Mouse (Mus musculus) MEL (cell line): ENCODE results near the gene Wnt10a.

ENCODE experiments used
- CTCF ChIP-seq, 3 experiments: IDR thresholded peaks in 2 of 3; conservative IDR thresholded peaks in 1 of 3; 2 replicates each; pipeline ENCODE4 v1.5.1; 2011 to 2012; ENCODE audit warnings: low read length in 3 of 3, low read depth in 2 of 3, mild to moderate bottlenecking in 2 of 3, improper control_type of control experiment in 1 of 3, inconsistent platforms in 1 of 3, mixed read lengths in 1 of 3, moderate library complexity in 1 of 3; ENCODE audit not compliant: control insufficient read depth in 1 of 3, insufficient read depth in 1 of 3, poor library complexity in 1 of 3, severe bottlenecking in 1 of 3
- ELF1 ChIP-seq: IDR thresholded peaks from 2 replicates; pipeline ENCODE4 v1.6.1; 2014; ENCODE audit warnings: low read depth, mild to moderate bottlenecking, inconsistent platforms, low read length, improper control_type of control experiment, moderate library complexity
- EP300 ChIP-seq, 2 experiments: IDR thresholded peaks; 2 replicates each; pipeline ENCODE4 v1.6.1; 2011; ENCODE audit warnings: improper control_type of control experiment in 2 of 2, low read length in 2 of 2, low read depth in 1 of 2, mild to moderate bottlenecking in 1 of 2
- GATA1 ChIP-seq: IDR thresholded peaks from 2 replicates; pipeline ENCODE4 v1.6.1; 2011; ENCODE audit warnings: low read depth, low read length, improper control_type of control experiment
- MAZ ChIP-seq: IDR thresholded peaks from 2 replicates; pipeline ENCODE4 v1.6.1; 2012; ENCODE audit warnings: low read depth, mild to moderate bottlenecking, inconsistent platforms, low read length, improper control_type of control experiment
- POLR2A ChIP-seq, 2 experiments: IDR thresholded peaks; 2 replicates each; pipeline ENCODE4 v1.6.1; 2011 to 2012; ENCODE audit warnings: low read length in 2 of 2, mild to moderate bottlenecking in 2 of 2, control low read depth in 1 of 2, improper control_type of control experiment in 1 of 2, low read depth in 1 of 2, moderate library complexity in 1 of 2; ENCODE audit not compliant: control insufficient read depth in 1 of 2, insufficient read depth in 1 of 2, poor library complexity in 1 of 2
- TCF12 ChIP-seq: IDR thresholded peaks from 2 replicates; pipeline ENCODE4 v1.6.1; 2014; ENCODE audit warnings: low read depth, mild to moderate bottlenecking, inconsistent platforms, low read length, improper control_type of control experiment, moderate library complexity
- ZKSCAN1 ChIP-seq: IDR thresholded peaks from 2 replicates; pipeline ENCODE4 v1.6.1; 2012; ENCODE audit warnings: low read depth, mild to moderate bottlenecking, inconsistent platforms, low read length, improper control_type of control experiment, moderate library complexity

DNA sequence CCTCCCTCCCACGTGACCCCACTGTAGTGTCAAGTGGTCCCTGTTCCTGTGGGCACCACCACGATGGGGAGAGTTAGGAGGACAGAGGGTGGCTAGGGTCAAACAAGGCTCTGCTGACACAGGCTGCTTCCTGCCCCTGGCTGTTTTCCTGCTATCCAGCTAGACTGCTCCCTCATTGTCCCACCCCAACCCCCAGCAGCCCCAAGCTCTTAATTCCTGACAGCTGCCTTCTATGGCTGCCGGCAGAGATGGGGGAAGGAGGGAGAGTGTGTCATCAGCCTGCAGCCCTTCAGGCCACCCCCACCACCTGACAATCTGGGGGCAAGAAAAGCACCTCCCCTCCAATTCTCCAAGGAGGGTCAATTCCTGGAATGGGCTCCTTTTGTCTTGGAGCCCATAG lies 1.2 kb upstream of the Wnt10a start:
- TF ChIP-seq TCF12: no peak
- TF ChIP-seq CTCF (IDR thresholded peaks at IDR 0.05 in 2 of 3, conservative IDR thresholded peaks at IDR 0.05 in 1 of 3; ENCODE audit: control insufficient read depth in 1 of 3, insufficient read depth in 1 of 3, low read depth in 2 of 3, low read length in 3 of 3, poor library complexity in 1 of 3, severe bottlenecking in 1 of 3): no peak
- TF ChIP-seq ELF1: no peak
- no peak for TF ChIP-seq MAZ
- no peak for TF ChIP-seq ZKSCAN1
- TF ChIP-seq EP300 (IDR thresholded peaks at IDR 0.05; ENCODE audit: low read depth in 1 of 2, low read length in 2 of 2): no peak
- no peak for TF ChIP-seq GATA1
- no peak for TF ChIP-seq POLR2A (IDR thresholded peaks at IDR 0.05; ENCODE audit: control insufficient read depth in 1 of 2, insufficient read depth in 1 of 2, low read depth in 1 of 2, low read length in 2 of 2, poor library complexity in 1 of 2)
